Mouse (Mus musculus): ENCODE measurements around the gene Hvcn1. TPM values are rescaled to one million over a fixed set of nuclear protein-coding genes. Genes with fewer than 3 reads are reported as not detected.
A peak's percentile ranks its signal among the peaks of the same experiment; 100 is the strongest.

Gene Hvcn1
- polyA plus RNA-seq, 1 experiment from 2014 or later = 9.8 TPM

DNA sequence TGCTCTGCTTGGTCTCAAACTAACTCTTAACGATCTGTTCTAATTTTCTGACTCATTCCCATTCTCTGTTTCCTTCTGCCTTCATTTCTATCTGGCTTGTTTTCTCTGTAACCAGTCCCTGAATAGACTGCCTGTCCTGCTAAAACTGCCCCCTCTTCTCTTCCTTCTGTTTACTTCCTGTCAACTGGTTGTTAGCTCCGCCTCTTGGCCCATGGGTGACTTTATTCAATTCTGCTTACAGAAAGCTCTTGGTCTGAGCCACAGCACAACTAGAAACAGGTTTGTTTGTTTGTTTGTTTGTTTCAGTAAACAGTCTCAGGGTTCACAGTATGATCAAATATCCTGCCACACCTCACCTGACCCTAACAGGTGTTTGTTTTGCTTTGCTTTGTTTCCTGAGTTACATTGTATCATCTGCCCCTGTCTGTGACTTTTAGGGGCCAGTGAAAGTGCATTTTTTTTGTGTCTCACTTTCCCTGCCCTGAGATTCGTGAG lies 21.7 kb downstream of the Hvcn1 start:
- Histone ChIP-seq H3K9ac (no peak overlapping the region), H3K27ac (no peak overlapping the region), H3K27me3 (no peaks in the 10 kb centered on the region), H3K4me2 (replicated peaks) (no peak overlapping the region), H3K9me3 (peaks cover 7% of the 10 kb centered on the region; the same call in 1 of the 2 replicates), H3K4me1 (peaks cover 8% of the 10 kb centered on the region; the same call in 1 of the 2 replicates), H3K36me3 (no peaks in the 10 kb centered on the region), H3K4me3 (no peak overlapping the region)
- ATAC-seq (ENCODE audit: low FRiP score, low read depth) = no peak
- WGBS = 94% methylated on average over 2 of the region's 3 CpGs

DNA sequence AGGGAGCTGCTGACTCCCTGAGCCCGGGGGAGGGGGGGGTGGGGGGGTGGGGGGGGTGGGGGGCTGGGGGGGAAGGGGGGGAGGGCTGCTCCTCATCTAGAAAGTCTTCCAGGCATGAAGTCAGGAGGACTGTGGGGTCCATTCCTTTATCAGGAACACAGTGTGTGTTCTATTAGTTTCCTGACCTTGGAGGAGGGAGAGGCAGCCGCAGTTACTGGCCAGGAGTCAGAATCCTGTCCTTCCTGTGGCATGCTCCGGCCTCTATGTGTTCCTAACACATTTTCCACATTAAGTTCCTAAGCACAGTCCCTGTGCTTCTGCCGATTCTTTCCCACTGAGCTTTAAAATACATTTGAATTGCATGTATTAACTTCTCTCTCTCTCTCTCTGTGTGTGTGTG lies 22.2 kb downstream of the Hvcn1 start:
- Histone ChIP-seq H3K9ac (no peak overlapping the region), H3K4me1 (peaks cover 12% of the 10 kb centered on the region), H3K4me3 (no peak overlapping the region), H3K27ac (no peak overlapping the region), H3K4me2 (replicated peaks) (no peak overlapping the region), H3K27me3 (no peaks in the 10 kb centered on the region), H3K36me3 (no peaks in the 10 kb centered on the region), H3K9me3 (peaks cover 7% of the 10 kb centered on the region; the same call in 1 of the 2 replicates)
- ATAC-seq (ENCODE audit: low FRiP score, low read depth) = no peak
- WGBS = 56% methylated on average over 3 of the region's 4 CpGs

DNA sequence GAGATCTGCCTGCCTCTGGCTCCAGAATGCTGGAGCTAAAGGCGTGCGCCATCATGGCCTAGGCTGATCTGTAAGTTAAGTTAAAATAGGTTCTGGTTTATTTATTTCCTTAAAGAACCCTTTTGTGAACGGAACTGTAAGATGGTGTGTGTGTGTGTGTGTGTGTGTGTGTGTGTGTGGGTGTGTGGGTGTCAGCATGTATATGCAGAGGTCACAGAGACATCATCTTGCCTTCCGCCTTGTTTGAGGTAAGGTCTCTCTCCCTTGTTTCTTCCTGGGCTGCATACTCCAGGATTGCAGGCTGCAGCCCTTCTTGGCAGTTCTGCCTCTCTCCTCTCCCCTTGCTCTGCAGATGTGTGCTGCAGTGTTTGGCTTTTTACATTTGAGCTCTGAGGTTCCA lies 24.2 kb downstream of the Hvcn1 start:
- Histone ChIP-seq H3K4me3 (no peak overlapping the region), H3K4me2 (replicated peaks) (no peak overlapping the region), H3K27me3 (no peaks in the 10 kb centered on the region), H3K36me3 (no peaks in the 10 kb centered on the region), H3K27ac (no peak overlapping the region), H3K9ac (no peak overlapping the region), H3K4me1 (peaks cover 31% of the 10 kb centered on the region), H3K9me3 (peaks cover 7% of the 10 kb centered on the region; the same call in 1 of the 2 replicates)
- WGBS = 93% methylated on average over 4 of the region's 4 CpGs
- no peak for ATAC-seq (ENCODE audit: low FRiP score, low read depth)

DNA sequence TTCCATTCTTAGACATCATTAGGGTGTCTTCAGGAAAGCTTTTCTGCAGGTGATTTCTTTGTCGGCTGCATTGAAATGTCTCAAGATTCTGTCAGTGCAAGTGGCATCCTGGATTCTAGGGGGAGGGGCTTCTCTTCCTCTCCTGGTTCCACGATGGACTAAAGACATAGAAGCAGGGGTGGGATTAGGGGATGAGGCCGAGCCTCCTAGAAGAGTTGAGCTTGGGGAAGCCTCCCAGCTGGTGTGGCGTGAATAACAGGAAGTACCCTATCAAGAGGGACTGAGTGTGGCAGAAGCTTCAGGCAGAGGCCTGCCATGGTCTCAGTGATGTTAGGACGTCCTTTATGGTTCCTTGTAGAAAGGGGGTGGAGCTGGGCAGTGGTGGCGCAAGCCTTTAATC lies 24.8 kb downstream of the Hvcn1 start:
- H3K36me3 ChIP-seq = no peaks in the 10 kb centered on the region
- WGBS = 76% methylated on average over 6 of the region's 6 CpGs
- H3K4me1 ChIP-seq = peaks cover 33% of the 10 kb centered on the region
- no peak overlapping the region for H3K27ac ChIP-seq
- H3K9me3 ChIP-seq = peaks cover 7% of the 10 kb centered on the region; the same call in 1 of the 2 replicates
- ATAC-seq (ENCODE audit: low FRiP score, low read depth) = no peak
- no peak overlapping the region for H3K9ac ChIP-seq
- H3K4me2 ChIP-seq (replicated peaks) = no peak overlapping the region
- H3K27me3 ChIP-seq = no peaks in the 10 kb centered on the region
- H3K4me3 ChIP-seq = no peak overlapping the region

DNA sequence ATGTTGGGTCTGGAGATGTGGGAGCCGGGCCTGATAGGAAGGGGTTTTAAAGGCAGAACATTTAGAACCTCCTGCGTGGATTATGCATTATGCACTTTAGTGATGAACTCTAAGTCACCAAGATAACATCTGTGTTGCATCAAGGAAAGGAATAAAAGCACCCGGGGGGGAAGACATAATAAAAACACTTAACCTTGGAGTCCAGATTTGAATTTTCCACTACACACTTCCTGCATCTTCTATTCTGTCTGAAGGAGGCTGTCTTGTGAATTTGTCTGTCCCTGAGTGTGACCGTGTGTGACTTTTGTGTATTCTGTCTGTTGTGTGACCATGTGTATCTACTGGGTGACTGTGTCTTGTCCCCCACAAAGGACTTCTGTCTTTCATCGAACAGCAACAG lies 25.4 kb downstream of the Hvcn1 start:
- Histone ChIP-seq H3K4me2 (replicated peaks) (no peak overlapping the region), H3K27me3 (no peaks in the 10 kb centered on the region), H3K9me3 (peaks cover 7% of the 10 kb centered on the region; the same call in 1 of the 2 replicates), H3K27ac (no peak overlapping the region), H3K4me1 (peaks cover 33% of the 10 kb centered on the region), H3K4me3 (no peak overlapping the region), H3K36me3 (no peaks in the 10 kb centered on the region), H3K9ac (no peak overlapping the region)
- ATAC-seq (ENCODE audit: low FRiP score, low read depth) = no peak
- 48% methylated on average over 5 of the region's 5 CpGs for WGBS

DNA sequence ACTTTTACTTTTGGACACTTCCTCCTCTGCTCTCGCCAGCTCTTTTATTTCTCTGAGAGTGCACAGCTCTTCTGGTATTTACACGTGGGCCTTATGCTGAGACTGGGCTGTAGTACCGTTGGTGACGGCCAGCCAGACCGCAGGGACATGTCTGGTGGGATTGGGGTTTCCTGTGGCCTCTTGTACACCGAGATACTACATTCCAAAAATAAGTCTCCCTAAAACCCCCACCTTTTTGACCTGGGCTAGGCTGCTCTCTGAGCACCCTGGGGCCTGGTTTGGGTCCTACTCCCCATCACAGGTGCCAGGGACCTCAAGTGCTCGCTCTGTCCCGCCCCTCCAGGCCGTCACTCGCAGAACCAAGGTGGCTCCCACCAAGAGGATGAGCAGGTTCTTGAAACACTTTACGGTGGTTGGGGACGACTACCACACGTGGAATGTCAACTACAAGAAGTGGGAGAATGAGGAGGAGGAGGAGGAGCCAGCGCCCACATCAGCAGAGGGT lies 26.5 kb downstream of the Hvcn1 start:
- no peak overlapping the region for H3K4me2 ChIP-seq (replicated peaks)
- H3K27me3 ChIP-seq = no peaks in the 10 kb centered on the region
- H3K9ac ChIP-seq = no peak overlapping the region
- H3K36me3 ChIP-seq = no peaks in the 10 kb centered on the region
- H3K4me3 ChIP-seq = no peak overlapping the region
- 82% methylated on average over 14 of the region's 14 CpGs for WGBS
- peaks cover 33% of the 10 kb centered on the region for H3K4me1 ChIP-seq
- H3K27ac ChIP-seq = no peak overlapping the region
- peaks cover 2% of the 10 kb centered on the region; the same call in 1 of the 2 replicates for H3K9me3 ChIP-seq
- ATAC-seq (ENCODE audit: low FRiP score, low read depth) = no peak

DNA sequence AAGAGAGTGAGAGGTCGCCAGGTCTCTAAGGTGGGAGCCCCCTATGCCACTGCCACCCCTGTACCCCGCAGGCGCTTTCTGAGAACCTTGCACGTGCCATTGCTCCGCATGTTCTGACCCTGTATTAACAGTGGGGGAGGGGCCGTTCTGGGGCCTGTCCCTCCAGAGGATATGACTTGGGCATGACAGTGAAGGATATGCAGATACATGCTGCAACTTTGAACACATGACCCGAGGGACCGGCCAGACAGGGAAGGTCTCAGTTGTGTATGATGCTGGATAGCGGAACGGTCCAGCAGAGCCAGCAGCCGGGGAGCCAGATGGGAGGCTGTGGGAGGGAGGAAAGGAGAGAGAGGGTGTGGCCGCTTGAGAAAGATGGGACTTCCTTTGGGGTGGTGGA lies 27.1 kb downstream of the Hvcn1 start:
- peaks cover 33% of the 10 kb centered on the region for H3K4me1 ChIP-seq
- 84% methylated on average over 12 of the region's 12 CpGs for WGBS
- no peak overlapping the region for H3K27ac ChIP-seq
- no peak overlapping the region for H3K4me3 ChIP-seq
- no peak overlapping the region for H3K9ac ChIP-seq
- ATAC-seq (ENCODE audit: low FRiP score, low read depth) = no peak
- no peaks in the 10 kb centered on the region for H3K9me3 ChIP-seq
- no peak overlapping the region for H3K4me2 ChIP-seq (replicated peaks)
- H3K36me3 ChIP-seq = no peaks in the 10 kb centered on the region
- H3K27me3 ChIP-seq = no peaks in the 10 kb centered on the region

DNA sequence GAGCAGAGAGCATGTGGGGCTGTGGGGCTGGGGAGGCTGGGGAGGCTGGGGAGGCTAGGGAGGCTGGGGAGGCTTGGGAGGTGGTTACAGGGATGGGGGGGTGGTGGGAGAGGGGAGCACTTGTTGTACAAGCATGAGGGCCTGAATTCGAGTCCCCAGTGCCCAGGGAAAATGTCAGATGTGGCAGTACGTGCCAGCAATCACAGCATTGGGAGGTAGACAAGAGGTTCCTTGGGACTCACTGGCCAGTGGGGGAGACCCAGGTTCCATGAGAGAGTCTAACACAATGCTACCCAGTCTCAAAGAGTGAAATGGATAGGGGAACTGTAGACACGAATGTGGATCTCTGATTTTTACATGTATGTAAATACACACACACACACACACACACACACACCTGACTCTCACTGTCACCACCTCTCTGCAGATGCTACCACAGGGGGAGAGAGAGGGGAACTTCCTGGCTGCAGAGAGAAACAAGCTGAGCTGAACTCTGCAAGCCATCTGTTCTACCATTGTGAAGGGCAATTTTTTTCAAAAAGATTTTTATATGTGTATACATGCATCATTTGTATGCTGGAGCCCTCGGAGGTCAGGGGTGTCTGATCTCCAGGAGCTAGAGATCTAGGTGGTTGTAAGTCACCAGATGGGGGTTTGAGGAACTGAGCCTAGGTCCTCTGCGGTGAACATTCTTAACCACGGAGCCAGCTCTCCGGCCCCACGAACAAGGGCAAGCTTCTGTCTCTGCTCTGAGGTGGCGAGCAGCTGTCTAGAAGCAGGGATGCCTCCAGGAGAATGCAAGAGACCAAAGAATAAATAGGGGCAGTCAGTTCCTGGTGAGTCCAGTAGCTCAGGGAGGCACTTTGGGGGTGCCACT lies 28.0 kb downstream of the Hvcn1 start:
- no peak overlapping the region for H3K4me2 ChIP-seq (replicated peaks)
- H3K27ac ChIP-seq = peak overlapping the region; percentile 16; the same call in 1 of the 2 replicates
- H3K9ac ChIP-seq = peak overlapping the region; percentile 32
- H3K36me3 ChIP-seq = 0 out of 2 replicates have a peak, but pooled peaks cover 5% of the 10 kb centered on the region
- no peak overlapping the region for H3K4me3 ChIP-seq
- ATAC-seq (ENCODE audit: low FRiP score, low read depth) = no peak
- H3K9me3 ChIP-seq = no peaks in the 10 kb centered on the region
- no peaks in the 10 kb centered on the region for H3K27me3 ChIP-seq
- 69% methylated on average over 9 of the region's 9 CpGs for WGBS
- H3K4me1 ChIP-seq = peaks cover 33% of the 10 kb centered on the region

DNA sequence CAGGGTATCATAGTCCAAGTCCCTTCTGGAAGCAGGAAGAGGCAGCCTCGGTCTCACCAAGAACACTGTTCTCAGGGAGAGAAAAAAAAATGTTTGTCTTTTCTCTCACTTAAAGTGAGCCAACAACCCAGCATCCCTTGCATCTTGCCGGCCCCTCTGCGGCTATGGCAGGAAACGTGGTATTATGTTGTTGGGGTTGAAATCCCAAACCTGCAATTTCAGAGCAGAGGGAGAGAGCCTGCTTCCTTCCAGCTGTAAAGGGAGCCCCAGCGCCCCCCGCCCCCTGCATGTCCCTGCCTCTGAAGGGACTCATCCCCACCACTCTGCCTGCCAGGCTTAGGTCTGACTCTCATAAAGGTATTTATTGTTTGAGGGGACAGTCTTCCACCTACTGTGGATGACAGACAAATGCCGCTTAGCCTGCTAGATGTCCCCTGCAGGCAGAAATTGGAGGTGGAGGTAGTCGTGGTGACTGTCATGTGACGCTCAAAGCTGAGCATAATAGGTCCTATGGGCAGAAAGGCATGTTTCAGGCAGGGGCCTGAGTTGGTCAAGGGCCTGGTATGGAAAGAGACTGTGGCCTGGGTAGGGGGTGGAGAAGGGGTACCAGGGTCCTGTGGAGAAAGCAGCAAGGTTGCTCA lies 28.7 kb downstream of the Hvcn1 start:
- WGBS = 37% methylated on average over 9 of the region's 9 CpGs
- Histone ChIP-seq H3K27me3 (no peaks in the 10 kb centered on the region), H3K4me2 (replicated peaks) (no peak overlapping the region), H3K9ac (peak overlapping the region; percentile 32; the same call in 1 of the 2 replicates), H3K4me1 (peaks cover 33% of the 10 kb centered on the region), H3K27ac (peak overlapping the region; percentile 16; the same call in 1 of the 2 replicates), H3K4me3 (no peak overlapping the region), H3K9me3 (no peaks in the 10 kb centered on the region), H3K36me3 (peaks cover 10% of the 10 kb centered on the region; the same call in 1 of the 2 replicates)
- ATAC-seq (ENCODE audit: low FRiP score, low read depth) = no peak

DNA sequence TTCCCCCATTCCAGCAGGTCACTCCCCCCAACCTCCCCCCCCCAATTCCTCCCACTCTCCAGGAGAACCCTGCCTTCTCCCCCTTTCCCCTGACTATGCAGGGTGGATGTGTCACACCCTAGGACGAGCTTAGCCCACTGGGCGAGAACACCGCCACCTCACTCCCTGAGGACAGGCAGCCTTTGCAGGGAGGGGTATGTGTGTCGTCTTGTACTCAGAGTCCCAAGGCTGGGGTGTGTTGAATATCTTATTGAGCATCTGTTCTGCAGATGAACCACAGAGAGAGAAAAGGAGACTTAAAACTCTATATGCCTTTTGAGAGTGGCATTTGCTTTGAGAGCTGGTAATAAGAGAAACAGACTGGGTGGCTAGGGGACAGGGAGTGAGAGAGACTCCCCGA lies 30.6 kb downstream of the Hvcn1 start:
- H3K27ac ChIP-seq = no peak overlapping the region
- no peak for ATAC-seq (ENCODE audit: low FRiP score, low read depth)
- H3K9me3 ChIP-seq = no peaks in the 10 kb centered on the region
- H3K27me3 ChIP-seq = no peaks in the 10 kb centered on the region
- H3K4me2 ChIP-seq (replicated peaks) = no peak overlapping the region
- H3K4me1 ChIP-seq = peaks cover 28% of the 10 kb centered on the region
- H3K36me3 ChIP-seq = peaks cover 29% of the 10 kb centered on the region
- no peak overlapping the region for H3K9ac ChIP-seq
- no peak overlapping the region for H3K4me3 ChIP-seq
- 76% methylated on average over 5 of the region's 5 CpGs for WGBS

DNA sequence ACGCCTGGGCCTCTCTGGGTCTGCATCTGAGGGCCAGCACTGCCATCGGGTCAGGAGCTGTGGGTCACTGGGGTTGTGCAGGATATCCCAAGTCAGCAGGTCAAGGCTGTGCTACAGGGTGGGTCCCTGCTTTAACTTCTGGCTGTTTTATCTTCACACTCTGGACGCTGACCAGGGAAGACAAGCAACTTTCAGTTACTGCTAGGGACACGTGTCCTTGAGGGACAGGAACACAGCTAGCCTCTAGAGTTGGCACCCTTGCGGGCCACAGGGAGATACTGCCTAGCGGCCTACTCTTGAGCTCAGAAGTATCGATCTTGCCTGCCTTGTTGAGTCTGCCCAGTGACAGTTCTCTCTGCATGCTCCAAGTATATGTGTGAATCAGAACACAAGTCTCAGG lies 33.0 kb downstream of the Hvcn1 start:
- Histone ChIP-seq H3K27me3 (no peaks in the 10 kb centered on the region), H3K4me1 (peaks cover 14% of the 10 kb centered on the region), H3K4me2 (replicated peaks) (no peak overlapping the region), H3K4me3 (no peak overlapping the region), H3K9me3 (no peaks in the 10 kb centered on the region), H3K36me3 (peaks cover 31% of the 10 kb centered on the region), H3K9ac (no peak overlapping the region; the same call in 1 of the 2 replicates), H3K27ac (no peak overlapping the region)
- WGBS = 78% methylated on average over 7 of the region's 7 CpGs
- ATAC-seq (ENCODE audit: low FRiP score, low read depth) = no peak

DNA sequence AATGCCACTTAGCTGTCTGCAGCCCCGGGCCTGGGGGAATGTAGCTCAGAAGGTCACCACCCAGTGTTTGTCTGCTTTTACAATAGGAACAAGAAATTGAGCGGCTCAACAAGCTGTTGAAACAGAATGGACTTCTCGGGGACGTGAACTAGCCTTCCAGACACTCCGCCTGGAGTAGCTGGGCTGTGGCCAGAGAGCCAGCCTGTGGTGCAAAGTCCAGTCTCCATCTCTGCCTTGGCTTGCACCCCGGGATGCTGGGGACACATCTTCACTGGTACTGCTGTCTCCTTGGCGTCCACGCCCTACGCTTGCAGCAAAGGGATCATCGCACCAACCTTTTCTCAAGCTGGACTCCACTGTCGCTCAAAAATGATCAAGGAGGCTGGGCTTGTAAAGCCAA lies 33.9 kb downstream of the Hvcn1 start:
- H3K4me3 ChIP-seq = no peak overlapping the region
- H3K36me3 ChIP-seq = peaks cover 31% of the 10 kb centered on the region
- no peak for ATAC-seq (ENCODE audit: low FRiP score, low read depth)
- H3K27me3 ChIP-seq = no peaks in the 10 kb centered on the region
- peaks cover 5% of the 10 kb centered on the region for H3K4me1 ChIP-seq
- H3K9ac ChIP-seq = no peak overlapping the region
- WGBS = 94% methylated on average over 11 of the region's 11 CpGs
- no peak overlapping the region for H3K4me2 ChIP-seq (replicated peaks)
- no peaks in the 10 kb centered on the region for H3K9me3 ChIP-seq
- H3K27ac ChIP-seq = no peak overlapping the region
